Mouse (Mus musculus) right cerebral cortex, postnatal 36 days (tissue): ENCODE data around the gene Psmd5.
"Not testable (repeated sequence)": the region's sequence is repeated elsewhere in the genome, so short reads cannot be mapped to it uniquely, and the experiment has no call there.

Experiments
- DNase-seq, 2 experiments: peaks; one replicate each; pipeline ENCODE4 v3.0.0; 2022; ENCODE audit warnings: low spot score in 2 of 2, mixed read lengths in 1 of 2

Gene Psmd5

GRCm38 (mm10) chr2:34827591-34827990 is 47.2 kb downstream of the Psmd5 start:
- no peak for DNase-seq

DNA sequence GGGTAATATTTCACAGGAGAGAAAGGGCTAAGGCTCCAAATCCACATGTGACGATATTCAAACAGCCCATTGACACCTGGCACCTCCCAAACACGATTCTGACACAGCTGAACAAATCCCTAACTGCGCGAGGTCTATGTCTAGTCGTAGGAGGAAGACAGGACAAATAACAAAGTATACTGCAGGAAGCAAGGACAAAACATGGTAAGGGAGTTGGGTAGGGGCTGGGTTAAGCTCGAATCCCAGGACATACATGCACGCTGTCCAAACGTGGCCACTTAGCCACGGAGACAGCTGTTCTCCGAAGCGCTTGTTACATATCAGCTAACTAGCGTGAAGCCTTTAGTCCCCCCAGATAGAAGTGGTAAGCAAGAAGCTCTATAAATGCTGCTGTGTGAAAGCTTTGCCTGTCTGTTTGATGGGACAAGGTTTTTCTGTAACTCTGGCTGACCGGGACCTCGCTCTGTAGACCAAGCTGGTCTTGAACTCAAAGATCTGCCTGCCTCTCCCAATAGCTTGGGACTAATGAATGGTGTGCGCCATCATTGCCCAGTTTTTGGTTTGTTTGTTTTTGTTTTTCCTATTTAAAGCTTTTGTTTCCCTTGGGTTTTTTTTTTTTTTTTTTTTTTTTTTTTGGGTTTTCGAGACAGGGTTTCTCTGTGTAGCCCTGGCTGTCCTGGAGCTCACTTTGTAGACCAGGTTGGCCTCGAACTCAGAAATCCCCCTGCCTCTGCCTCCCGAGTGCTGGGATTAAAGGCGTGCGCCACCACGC is 48.1 kb downstream of the Psmd5 start:
- DNase-seq = no peak

DNA sequence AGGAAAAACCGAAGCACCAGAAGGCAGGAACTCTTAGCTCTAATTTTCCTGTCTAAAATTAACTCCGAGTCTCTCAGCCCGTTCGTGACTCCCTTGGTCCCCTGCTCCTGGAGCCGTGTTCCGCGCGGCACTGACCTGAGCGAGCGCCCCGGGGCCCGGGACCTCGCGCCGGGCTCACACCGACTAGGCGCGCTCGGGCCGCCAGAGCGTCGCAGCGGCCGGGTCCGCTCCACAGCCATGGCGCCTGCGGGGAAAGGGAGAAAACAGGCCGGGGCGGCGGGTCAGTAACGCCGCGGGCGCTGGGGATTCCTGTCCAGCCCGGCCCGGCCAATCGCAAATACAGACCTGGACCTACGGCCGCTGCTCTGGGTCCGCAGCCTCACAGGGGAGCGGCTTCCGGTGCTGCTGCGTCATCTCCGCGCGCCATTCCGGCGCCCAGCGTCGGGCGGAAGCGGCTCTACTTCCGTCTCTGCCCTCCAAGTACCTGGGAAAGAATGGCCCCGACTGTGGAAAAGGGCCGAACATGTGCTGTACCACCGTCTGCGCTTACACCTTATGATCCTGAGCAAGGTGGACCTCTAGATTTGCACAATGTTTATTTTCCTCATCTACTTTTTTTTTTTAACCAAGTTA is 48.8 kb downstream of the Psmd5 start, which contains the start of gene Fbxw2:
Fbxw2 (minus strand) TSS at position 485 of the 633 bp plus-strand sequence.
- peak; percentile 90 to 93 for DNase-seq

GRCm38 (mm10) chr2:34818492-34818891 is 56.3 kb downstream of the Psmd5 start:
- DNase-seq = no peak

DNA sequence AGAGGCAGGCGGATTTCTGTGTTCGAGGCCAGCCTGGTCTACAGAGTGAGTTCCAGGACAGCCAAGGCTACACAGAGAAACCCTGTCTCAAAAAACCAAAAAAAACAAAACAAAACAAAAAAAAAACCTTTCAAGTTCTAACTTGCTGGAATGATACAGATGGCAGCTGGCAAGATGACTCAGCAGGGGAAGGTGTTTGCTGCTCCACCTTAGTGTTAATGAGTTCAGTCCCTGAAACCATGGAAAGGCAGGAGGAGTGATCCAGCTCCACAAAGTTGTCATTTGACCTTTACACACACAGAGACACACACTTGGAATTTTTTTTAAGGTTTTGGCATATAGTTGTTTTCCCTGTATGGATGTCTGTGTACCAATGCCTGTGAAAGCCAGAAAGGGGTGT is 58.9 kb downstream of the Psmd5 start:
- DNase-seq = not testable (repeated sequence)

DNA sequence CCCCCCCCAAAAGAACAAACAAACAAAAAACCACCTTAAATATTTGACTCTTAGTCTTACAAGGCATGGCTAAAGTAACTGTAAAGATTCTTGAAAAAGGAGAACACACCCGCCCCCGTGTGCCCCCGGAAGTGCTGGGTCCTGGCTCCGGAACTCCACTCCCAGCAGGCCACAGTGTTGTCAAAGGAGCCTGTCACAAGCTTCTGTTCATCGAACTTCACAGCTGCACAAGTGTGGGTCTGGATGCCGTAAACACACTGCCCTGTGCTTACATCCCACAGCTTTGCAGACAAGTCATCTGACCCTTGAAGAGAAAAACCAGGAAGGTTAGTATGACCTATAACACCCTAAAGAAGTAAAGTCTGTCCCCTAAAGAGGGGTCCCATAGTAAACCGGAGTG is 62.1 kb downstream of the Psmd5 start:
- no peak for DNase-seq

DNA sequence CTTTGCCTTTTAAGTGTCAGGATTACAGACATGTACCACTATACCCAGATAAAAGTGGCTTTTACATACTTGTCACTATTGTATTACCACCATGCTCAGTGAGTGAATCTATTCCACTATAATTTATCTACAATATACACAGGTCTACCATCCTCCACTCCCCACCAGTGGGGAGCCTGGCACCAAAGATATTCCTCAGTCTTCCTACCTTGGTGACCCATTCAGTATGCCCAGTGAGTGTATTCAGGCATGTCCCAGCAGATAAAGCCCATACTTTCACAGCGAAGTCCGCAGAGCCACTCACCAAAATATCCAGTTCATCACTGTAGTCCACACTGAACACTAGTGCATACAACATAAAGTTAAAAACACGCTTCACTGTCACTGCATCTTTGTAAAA is 64.0 kb downstream of the Psmd5 start:
- no peak for DNase-seq

DNA sequence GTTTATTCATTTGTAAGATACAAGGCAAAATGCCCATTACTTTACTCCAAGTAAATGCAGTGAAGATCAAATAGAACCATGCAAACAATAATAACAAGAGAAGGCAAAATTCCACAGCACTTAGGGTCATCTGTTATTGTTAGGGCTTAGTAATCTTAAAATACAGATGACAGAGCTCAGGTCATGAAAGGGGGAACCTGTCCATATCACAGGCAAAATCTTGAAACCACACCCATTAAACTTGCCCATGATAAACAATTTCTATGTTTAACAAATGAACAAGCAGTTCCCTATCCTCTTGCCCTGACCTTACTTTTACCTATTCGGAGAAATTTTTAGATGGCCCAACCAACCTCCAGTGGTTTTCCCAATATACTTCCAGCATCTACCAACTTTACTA is 65.2 kb downstream of the Psmd5 start:
- no peak for DNase-seq

- DNase-seq = no peak
These were observed 66.7 kb downstream of the Psmd5 start for GRCm38 (mm10) chr2:34808057-34808456.

GRCm38 (mm10) chr2:34805364-34805950 is 69.3 kb downstream of the Psmd5 start:
- no peak for DNase-seq

DNA sequence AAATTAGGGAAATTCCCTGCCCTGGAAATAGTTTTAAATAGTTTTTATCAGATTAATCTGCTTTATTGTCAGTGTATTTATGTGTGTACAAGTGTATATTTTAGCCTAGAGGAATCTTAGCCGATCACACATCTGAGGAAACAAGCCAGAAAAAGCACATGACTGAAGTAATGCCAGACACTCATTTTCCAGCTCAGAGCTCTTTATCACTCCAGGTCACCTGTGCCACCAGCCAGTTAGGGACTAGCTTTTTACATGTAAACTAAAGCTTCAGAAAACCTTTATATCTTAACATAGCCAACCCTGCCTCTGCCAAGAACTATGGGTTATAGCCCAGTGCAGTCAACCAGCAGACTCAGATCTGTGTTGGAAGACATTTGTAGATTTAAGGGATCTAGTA is 70.0 kb downstream of the Psmd5 start:
- no peak for DNase-seq

DNA sequence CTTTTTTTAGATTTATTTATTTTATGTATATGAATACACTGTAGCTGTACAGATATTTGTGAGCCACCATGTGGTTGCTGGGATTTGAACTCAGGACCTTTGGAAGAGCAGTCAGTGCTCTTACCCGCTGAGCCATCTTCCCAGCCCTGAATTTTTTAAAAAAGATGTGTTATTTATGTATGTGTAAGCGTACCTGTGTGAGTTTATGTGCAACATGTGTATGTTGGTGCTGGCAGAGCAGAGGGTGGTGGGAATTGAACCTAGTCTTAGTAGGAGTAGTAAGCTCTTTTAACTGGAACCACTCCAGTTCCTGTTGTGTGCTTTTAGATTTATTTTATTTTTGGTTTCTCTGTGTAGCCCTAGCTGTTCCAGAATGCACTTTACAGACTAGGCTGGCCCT is 70.6 kb downstream of the Psmd5 start:
- DNase-seq = no peak

- no peak for DNase-seq
These were observed 71.0 kb downstream of the Psmd5 start for GRCm38 (mm10) chr2:34803746-34804145.

DNA sequence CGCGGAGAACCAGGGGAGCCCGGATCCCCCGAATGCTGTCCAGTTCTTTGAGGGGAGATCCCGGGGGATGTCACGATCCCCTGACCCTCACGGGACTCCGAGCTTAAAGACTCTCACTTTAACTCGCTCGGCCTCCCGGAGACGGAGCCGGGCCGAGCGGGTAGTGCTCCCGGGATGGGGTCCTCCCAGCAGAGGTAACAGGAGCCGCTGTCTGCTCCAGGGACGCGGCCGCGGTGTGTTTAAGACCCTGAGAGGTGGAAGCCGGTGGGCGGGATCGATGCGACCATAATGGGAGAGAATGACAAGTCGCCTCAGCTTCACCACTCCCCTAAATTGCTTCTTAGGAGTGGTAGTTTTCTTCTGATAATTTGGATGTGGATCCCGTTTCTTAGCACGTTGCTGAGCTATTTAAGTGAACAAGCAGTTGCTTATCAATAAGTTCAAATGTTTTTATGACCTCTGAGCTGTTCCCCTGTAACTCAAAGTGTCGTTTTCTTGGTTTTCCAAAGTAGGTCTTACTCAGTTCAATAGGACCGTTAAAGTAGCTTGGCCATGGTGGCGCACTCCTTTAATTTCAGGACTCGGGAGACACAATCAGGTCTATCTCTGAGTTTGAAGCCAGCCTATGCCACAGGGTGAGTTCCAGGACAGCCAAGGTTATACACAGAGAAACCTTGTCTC is 72.1 kb downstream of the Psmd5 start:
- DNase-seq = not testable (repeated sequence)

DNA sequence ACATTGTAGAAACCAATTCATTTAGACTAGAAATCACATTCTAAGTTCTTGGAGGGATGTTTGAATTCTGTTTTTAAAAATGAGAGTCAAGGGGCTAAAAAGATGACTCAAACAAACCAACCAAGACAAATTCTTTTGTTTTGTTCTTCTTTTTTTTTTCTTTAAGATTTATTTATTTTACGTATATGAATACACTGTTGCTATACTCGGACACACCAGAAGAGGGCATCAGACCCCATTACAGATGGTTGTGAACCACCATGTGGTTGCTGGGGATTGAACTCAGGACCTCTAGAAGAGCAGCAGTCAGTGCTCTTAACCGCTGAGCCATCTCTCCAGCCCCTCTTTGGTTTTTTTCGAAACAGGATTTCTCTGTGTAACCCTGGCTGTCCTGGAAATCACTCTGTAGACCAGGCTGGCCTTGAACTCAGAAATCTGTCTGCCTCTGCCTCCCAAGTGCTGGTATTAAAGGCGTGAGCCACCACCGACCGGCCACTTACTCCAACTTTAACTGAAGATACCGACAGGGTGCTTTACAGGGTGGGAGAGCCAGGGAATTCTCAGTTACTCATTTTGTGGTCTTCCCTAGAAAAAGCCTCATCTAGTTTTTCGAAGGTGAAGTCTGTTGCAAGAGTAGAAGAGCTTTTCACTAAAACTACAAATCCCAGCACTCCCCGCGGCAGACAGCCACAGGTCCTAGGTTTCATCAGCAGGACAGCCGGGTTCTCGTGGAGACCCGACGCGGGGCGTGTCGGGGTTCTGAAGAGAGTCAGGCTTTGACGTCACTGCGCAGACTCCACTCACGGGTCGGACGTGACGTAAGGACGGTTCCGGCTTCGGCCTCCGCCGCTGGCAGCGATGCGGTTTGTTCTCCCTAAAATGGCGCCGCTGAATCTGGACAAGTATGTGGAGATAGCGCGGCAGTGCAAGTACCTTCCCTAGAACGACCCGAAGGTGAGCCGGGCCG is 73.0 kb downstream of the Psmd5 start:
- DNase-seq = peak; percentile 98 to 99

GRCm38 (mm10) chr2:34800371-34800770 is 74.4 kb downstream of the Psmd5 start:
- no peak for DNase-seq
